Mouse (Mus musculus) heart, embryonic 13.5 days (tissue): Measurements from ENCODE around the gene Slc34a2. TPM values are rescaled to one million over a fixed set of nuclear protein-coding genes. Genes with fewer than 3 reads are reported as not detected.

ENCODE experiments used
- ATAC-seq: fragments of 200-750 bp; cut with Nextera tagmentation; 2 replicates; pipeline ENCODE4 v1.8.0; 2017; ENCODE audit warnings: moderate TSS enrichment; ENCODE audit not compliant: insufficient number of reproducible peaks, low FRiP score, low TSS enrichment; ENCODE audit errors: extremely low read depth
- H3K27ac ChIP-seq: fragments of 300-500 bp; sonication (generic); replicated peaks from 2 replicates; pipeline ENCODE4 v1.5.1; 2015; ENCODE audit warnings: moderate library complexity, mild to moderate bottlenecking, inconsistent platforms
- H3K27me3 ChIP-seq: fragments of 300-500 bp; sonication (generic); replicated peaks from 2 replicates; pipeline ENCODE4 v1.6.1; 2015; ENCODE audit warnings: mild to moderate bottlenecking, inconsistent platforms
- H3K36me3 ChIP-seq: fragments of 300-500 bp; sonication (generic); 2 replicates; pipeline ENCODE4 v1.6.1; 2015; ENCODE audit warnings: mild to moderate bottlenecking, inconsistent platforms
- H3K4me1 ChIP-seq: fragments of 300-500 bp; sonication (generic); 2 replicates; pipeline ENCODE4 v1.6.1; 2015; ENCODE audit warnings: inconsistent platforms
- H3K4me2 ChIP-seq: fragments of 300-500 bp; sonication (generic); 2 replicates; pipeline ENCODE4 v1.6.1; 2015; ENCODE audit warnings: inconsistent platforms, mild to moderate bottlenecking, moderate library complexity
- H3K4me3 ChIP-seq: fragments of 300-500 bp; sonication (generic); 2 replicates; pipeline ENCODE4 v1.5.1; 2015; ENCODE audit warnings: moderate library complexity, mild to moderate bottlenecking, inconsistent platforms
- H3K9ac ChIP-seq: fragments of 300-500 bp; sonication (generic); 2 replicates; pipeline ENCODE4 v1.6.1; 2015; ENCODE audit warnings: inconsistent platforms, mild to moderate bottlenecking, moderate library complexity
- H3K9me3 ChIP-seq: fragments of 300-500 bp; sonication (generic); 2 replicates; pipeline ENCODE4 v1.6.1; 2016; ENCODE audit warnings: inconsistent platforms
- WGBS: fragments of 180-500 bp; shearing (Covaris S2); methylation state at CpG from one replicate; pipeline ENCODE4 v1.1.7; 2015; ENCODE audit warnings: mixed read lengths; 5-methylcytosine and 5-hydroxymethylcytosine counted together
- polyA plus RNA-seq: library from polyadenylated mRNA; unstranded; fragments of >200 nt; fragmentation: Nextera tagmentation; extraction: Ambion mirVana; gene quantifications from 2 replicates; pipeline ENCODE4 v1.2.1, GENCODE M21; 2015

Slc34a2 gene
- polyA plus RNA-seq, 1 experiment from 2014 or later, result not detected

DNA sequence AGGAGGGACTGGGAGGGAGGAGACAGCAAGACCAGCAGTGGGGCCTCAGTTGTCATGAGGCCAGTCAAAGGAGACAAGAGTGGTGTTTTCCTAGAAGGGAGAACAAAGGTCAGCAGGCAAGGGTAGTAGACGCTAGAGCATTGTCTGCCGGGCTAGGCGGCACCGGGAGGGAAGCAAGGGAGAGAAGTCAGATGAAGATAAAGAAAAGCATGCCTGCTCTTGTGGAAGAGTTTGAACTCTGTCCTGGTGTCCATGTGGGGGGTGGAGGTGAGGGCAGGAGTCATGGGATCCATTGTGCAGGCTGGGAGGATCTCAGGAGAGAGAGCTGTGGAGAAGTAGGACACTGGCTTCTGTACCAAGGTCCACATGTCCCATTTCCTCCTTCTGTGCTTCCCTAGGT, 40.6 kb downstream of the Slc34a2 start:
- no peaks in the 10 kb centered on the region for H3K4me1 ChIP-seq
- ATAC-seq, result no peak
- H3K9me3 ChIP-seq, result no peaks in the 10 kb centered on the region
- no peak overlapping the region for H3K4me3 ChIP-seq
- 31% methylated on average over 4 of the region's 4 CpGs for WGBS
- no peak overlapping the region for H3K27ac ChIP-seq
- no peak overlapping the region for H3K9ac ChIP-seq
- H3K36me3 ChIP-seq, result no peaks in the 10 kb centered on the region
- H3K27me3 ChIP-seq, result no peaks in the 10 kb centered on the region
- H3K4me2 ChIP-seq, result no peak overlapping the region

GRCm38 (mm10) chr5:53087452-53087851, 49.6 kb downstream of the Slc34a2 start:
- Histone ChIP-seq H3K27me3 (no peaks in the 10 kb centered on the region), H3K9ac (no peak overlapping the region), H3K27ac (no peak overlapping the region), H3K4me1 (no peaks in the 10 kb centered on the region), H3K4me3 (no peak overlapping the region), H3K4me2 (no peak overlapping the region), H3K9me3 (no peaks in the 10 kb centered on the region), H3K36me3 (no peaks in the 10 kb centered on the region)
- WGBS, result 72% methylated on average over 7 of the region's 7 CpGs
- ATAC-seq, result no peak

DNA sequence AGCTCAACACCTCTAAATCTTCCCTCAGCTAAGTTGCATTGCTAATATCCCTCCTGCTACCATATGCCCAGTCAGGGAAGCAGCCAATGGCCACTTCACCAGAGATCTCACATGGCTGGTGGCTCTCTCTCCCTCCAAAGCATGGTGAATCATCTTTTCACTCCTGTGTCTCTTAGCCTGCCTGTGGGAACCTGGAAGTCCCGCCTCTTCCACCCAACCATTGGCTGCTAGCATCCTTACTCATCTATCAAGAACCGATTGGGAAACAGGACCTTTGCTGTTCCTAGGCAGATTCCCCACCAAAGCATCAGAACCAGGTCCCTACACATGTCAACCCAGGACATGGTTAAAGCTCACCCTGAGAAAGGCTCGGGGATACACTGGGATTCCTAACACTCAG, 53.5 kb downstream of the Slc34a2 start:
- no peak for ATAC-seq
- 63% methylated on average over 3 of the region's 3 CpGs for WGBS
- H3K27me3 ChIP-seq, result no peaks in the 10 kb centered on the region
- no peak overlapping the region for H3K27ac ChIP-seq
- no peak overlapping the region for H3K4me2 ChIP-seq
- H3K36me3 ChIP-seq, result no peaks in the 10 kb centered on the region
- no peaks in the 10 kb centered on the region for H3K4me1 ChIP-seq
- no peak overlapping the region for H3K9ac ChIP-seq
- H3K4me3 ChIP-seq, result no peak overlapping the region
- no peaks in the 10 kb centered on the region for H3K9me3 ChIP-seq

- H3K9me3 ChIP-seq, result no peaks in the 10 kb centered on the region
- no peak overlapping the region for H3K4me2 ChIP-seq
- no peak overlapping the region for H3K27ac ChIP-seq
- no peak overlapping the region for H3K4me3 ChIP-seq
- H3K9ac ChIP-seq, result no peak overlapping the region
- no peaks in the 10 kb centered on the region for H3K4me1 ChIP-seq
- no peaks in the 10 kb centered on the region for H3K36me3 ChIP-seq
- no peak for ATAC-seq
- no peaks in the 10 kb centered on the region for H3K27me3 ChIP-seq
- 70% methylated on average over 12 of the region's 12 CpGs for WGBS
Observed at GRCm38 (mm10) chr5:53101848-53102473, 64.1 kb downstream of the Slc34a2 start.

GRCm38 (mm10) chr5:53104177-53104855, 66.4 kb downstream of the Slc34a2 start:
- Histone ChIP-seq H3K27ac (no peak overlapping the region), H3K36me3 (no peaks in the 10 kb centered on the region), H3K27me3 (no peaks in the 10 kb centered on the region), H3K9ac (no peak overlapping the region), H3K9me3 (no peaks in the 10 kb centered on the region), H3K4me2 (no peak overlapping the region), H3K4me1 (no peaks in the 10 kb centered on the region), H3K4me3 (no peak overlapping the region)
- WGBS, result 70% methylated on average over 13 of the region's 13 CpGs
- ATAC-seq, result no peak

GRCm38 (mm10) chr5:53105716-53106115, 67.8 kb downstream of the Slc34a2 start:
- Histone ChIP-seq H3K27ac (no peak overlapping the region), H3K9ac (no peak overlapping the region), H3K27me3 (no peaks in the 10 kb centered on the region), H3K4me3 (no peak overlapping the region), H3K4me1 (0 out of 2 replicates have a peak, but pooled peaks cover 3% of the 10 kb centered on the region), H3K36me3 (no peaks in the 10 kb centered on the region), H3K9me3 (no peaks in the 10 kb centered on the region), H3K4me2 (no peak overlapping the region)
- 64% methylated on average over 8 of the region's 8 CpGs for WGBS
- no peak for ATAC-seq

GRCm38 (mm10) chr5:53106125-53106524, 68.2 kb downstream of the Slc34a2 start:
- ATAC-seq, result no peak
- Histone ChIP-seq H3K4me2 (no peak overlapping the region), H3K4me1 (0 out of 2 replicates have a peak, but pooled peaks cover 3% of the 10 kb centered on the region), H3K4me3 (no peak overlapping the region), H3K9ac (no peak overlapping the region), H3K27ac (no peak overlapping the region), H3K9me3 (no peaks in the 10 kb centered on the region), H3K27me3 (no peaks in the 10 kb centered on the region), H3K36me3 (no peaks in the 10 kb centered on the region)
- WGBS, result 47% methylated on average over 4 of the region's 4 CpGs

DNA sequence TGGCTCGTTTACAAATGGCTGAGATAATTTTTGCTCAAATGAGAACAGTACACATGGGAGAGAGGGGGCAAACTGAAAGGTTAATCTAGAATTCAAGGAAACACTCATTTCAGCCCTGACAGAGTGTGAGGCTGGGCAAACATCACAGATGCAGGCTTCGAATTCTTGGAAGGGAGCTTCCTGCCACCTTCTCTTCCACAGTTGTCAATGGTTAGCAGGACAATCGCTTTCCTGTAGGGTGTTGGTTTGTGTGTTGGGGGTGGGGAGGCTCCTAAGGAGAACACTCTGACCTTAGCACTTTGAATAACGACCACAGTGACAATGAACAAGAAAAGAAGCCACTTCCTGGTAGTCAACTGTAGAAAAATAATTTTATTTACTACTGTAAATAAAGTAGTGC, 68.8 kb downstream of the Slc34a2 start:
- 0 out of 2 replicates have a peak, but pooled peaks cover 3% of the 10 kb centered on the region for H3K4me1 ChIP-seq
- 35% methylated on average over 4 of the region's 4 CpGs for WGBS
- no peak overlapping the region for H3K4me3 ChIP-seq
- no peaks in the 10 kb centered on the region for H3K9me3 ChIP-seq
- H3K36me3 ChIP-seq, result no peaks in the 10 kb centered on the region
- no peak for ATAC-seq
- H3K27ac ChIP-seq, result no peak overlapping the region
- no peak overlapping the region for H3K9ac ChIP-seq
- H3K27me3 ChIP-seq, result no peaks in the 10 kb centered on the region
- H3K4me2 ChIP-seq, result no peak overlapping the region

- Histone ChIP-seq H3K9ac (no peak overlapping the region), H3K4me3 (no peak overlapping the region)
Observed at GRCm38 (mm10) chr5:53108026-53108425, 70.1 kb downstream of the Slc34a2 start.

DNA sequence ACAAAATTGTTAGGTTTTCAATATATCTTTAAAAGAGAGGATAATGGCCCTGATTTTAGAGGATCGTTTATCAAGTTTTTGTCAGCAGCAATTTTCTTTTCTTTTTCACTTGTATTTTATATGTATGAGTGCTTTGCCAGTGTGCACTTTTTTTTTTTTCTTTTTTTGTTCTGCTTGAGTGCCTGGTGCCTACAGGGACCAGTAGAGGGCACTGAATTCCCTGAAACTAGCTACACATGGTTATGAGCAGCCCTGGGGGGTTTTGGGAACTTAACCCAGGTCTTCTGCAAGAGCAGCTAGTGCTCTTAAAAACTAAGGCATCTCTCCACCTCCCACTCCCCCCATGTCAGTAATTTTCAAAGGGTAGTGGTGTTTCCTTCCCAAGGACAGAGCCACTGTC, 70.8 kb downstream of the Slc34a2 start:
- Histone ChIP-seq H3K27me3 (no peaks in the 10 kb centered on the region), H3K9me3 (peaks cover 5% of the 10 kb centered on the region; the same call in 1 of the 2 replicates), H3K4me1 (0 out of 2 replicates have a peak, but pooled peaks cover 3% of the 10 kb centered on the region), H3K4me3 (no peak overlapping the region), H3K9ac (no peak overlapping the region), H3K36me3 (no peaks in the 10 kb centered on the region), H3K27ac (no peak overlapping the region), H3K4me2 (no peak overlapping the region)
- 71% methylated on average over 1 of the region's 1 CpGs for WGBS
- no peak for ATAC-seq

More at GRCm38 (mm10) chr5:53108026-53108425, 70.1 kb downstream of the Slc34a2 start:
- ATAC-seq, result no peak
- Histone ChIP-seq H3K27me3 (no peaks in the 10 kb centered on the region), H3K4me1 (0 out of 2 replicates have a peak, but pooled peaks cover 3% of the 10 kb centered on the region), H3K27ac (no peak overlapping the region), H3K36me3 (no peaks in the 10 kb centered on the region), H3K9me3 (peaks cover 2% of the 10 kb centered on the region; the same call in 1 of the 2 replicates), H3K4me2 (no peak overlapping the region)
- 70% methylated on average over 9 of the region's 9 CpGs for whole genome bisulfite sequencing

DNA sequence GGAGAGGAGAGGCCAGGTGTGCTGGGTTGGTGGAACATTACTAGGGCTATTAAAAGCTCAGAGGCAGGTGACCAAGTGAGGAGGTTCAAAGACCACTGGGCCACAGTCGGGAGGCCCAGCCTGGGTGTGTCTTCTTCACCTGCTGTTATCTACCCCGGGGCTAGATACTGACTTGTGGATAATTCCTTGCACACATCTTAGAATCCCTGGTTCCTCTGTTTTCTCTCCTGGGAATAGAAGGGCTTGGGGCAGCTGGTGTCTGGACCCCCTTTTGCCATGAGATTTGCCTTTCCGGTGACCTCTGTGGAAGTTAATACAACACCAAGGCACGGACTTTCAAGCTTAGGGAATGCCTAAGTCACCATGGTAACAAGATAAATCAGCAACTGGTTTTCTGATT, 72.3 kb downstream of the Slc34a2 start:
- Histone ChIP-seq H3K4me2 (no peak overlapping the region), H3K9ac (no peak overlapping the region), H3K27ac (no peak overlapping the region), H3K9me3 (peaks cover 5% of the 10 kb centered on the region; the same call in 1 of the 2 replicates), H3K36me3 (no peaks in the 10 kb centered on the region), H3K27me3 (no peaks in the 10 kb centered on the region), H3K4me3 (no peak overlapping the region), H3K4me1 (0 out of 2 replicates have a peak, but pooled peaks cover 3% of the 10 kb centered on the region)
- no peak for ATAC-seq
- WGBS, result 40% methylated on average over 4 of the region's 4 CpGs

DNA sequence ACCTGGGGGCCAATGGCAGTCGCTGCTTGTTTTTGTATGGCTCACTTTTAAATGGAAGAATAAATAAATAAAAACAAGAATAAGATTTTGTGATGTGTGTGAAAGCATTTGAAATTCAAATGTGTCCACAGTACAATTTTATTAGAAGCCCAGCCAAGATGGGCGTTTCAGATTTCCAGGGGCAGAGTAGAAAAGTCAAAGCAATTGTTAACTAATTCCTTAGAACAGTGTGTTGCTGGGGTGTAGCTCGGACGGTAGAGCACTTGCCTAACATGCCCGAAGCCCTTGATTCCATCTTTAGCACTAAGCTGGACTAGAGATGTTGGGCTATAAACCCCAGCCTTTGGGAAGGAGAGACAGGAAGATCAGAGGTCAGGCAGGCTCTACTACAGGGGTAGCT, 73.2 kb downstream of the Slc34a2 start:
- ATAC-seq, result no peak
- Histone ChIP-seq H3K27me3 (no peaks in the 10 kb centered on the region), H3K9ac (no peak overlapping the region), H3K4me3 (no peak overlapping the region), H3K9me3 (peaks cover 5% of the 10 kb centered on the region; the same call in 1 of the 2 replicates), H3K36me3 (no peaks in the 10 kb centered on the region), H3K4me1 (0 out of 2 replicates have a peak, but pooled peaks cover 3% of the 10 kb centered on the region), H3K27ac (no peak overlapping the region), H3K4me2 (no peak overlapping the region)
- WGBS, result 69% methylated on average over 5 of the region's 5 CpGs
